In the genomic region with DNA sequence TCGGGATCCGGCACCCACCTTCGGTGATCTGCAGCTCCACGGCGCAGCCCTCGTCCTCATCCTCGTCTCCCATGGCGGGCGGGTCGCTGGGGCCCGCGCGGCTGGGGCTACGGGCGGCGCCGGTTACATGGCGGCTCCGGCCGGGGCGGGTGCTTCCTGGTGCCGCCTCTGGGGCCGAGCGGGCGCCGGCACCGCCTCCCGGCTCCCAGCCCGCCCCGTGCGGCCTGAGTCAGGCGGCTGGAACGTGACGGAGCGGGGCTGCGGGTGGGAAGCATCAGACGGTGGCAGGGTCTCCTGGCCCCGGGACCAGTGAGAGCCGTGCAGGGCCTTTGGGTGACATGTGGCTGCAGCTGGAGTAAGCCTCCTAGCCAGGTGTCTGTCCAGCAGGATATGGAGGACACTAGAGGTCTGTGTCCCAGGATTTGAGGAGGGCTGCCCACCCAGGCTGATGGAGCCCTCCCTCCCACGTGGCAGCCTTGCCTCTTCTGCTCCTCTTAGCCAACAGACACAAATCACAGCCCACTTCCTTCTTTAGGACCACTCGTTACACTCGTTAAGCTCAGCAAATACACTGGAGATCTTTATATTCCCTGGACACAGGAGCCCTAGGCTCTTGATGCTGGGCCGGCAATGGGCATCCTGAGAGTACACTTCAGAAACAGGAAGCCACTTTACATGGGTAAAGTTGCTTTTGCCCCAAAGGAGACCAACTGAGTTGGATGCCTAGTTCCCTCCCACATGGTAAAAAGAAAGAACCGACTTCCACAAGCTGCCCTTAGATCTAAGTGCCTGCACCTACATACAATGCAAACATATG, we compare ENCODE assay signal across 8 mouse cellular contexts. TPM values are rescaled to one million over a fixed set of nuclear protein-coding genes. Genes with fewer than 3 reads are reported as not detected.
DNase-seq lines count a peak whose midpoint lies in the region; ATAC-seq and TF ChIP-seq lines count a peak whose summit lies in the region.

A gene (minus strand): TSS at position 162 of the 817 bp plus-strand sequence.

- TF ChIP-seq EP300 in heart, adult 2 months (IDR thresholded peaks at IDR 0.05; ENCODE audit: insufficient read depth, low read depth, low read length): no peak

- H3K27ac ChIP-seq in testis, adult 2 months (ENCODE audit: control insufficient read depth, insufficient read depth, low read depth, low read length): peak within 1 kb of the TSS; percentile 16; the same call in 1 of the 2 replicates
- H3K27ac ChIP-seq in embryonic facial prominence, embryonic 12.5 days: no peak within 1 kb of the TSS
- H3K27ac ChIP-seq in heart, adult 2 months: peak within 1 kb of the TSS; percentile 79
- no peak within 1 kb of the TSS for H3K27ac ChIP-seq in limb, embryonic 11.5 days (replicated peaks; ENCODE audit: low read depth, low read length)
- H3K27ac ChIP-seq in midbrain, embryonic 11.5 days (ENCODE audit: low read depth, low read length): no peak within 1 kb of the TSS
- H3K27ac ChIP-seq in small intestine, adult 2 months (ENCODE audit: insufficient read depth, low read depth, low read length): peak within 1 kb of the TSS; percentile 36; the same call in 1 of the 2 replicates

- no peaks in the 10 kb centered on the region for H3K36me3 ChIP-seq in testis, adult 2 months (ENCODE audit: control insufficient read depth, insufficient read depth, low read length)
- no peaks in the 10 kb centered on the region for H3K36me3 ChIP-seq in embryonic facial prominence, embryonic 12.5 days
- H3K36me3 ChIP-seq in heart, adult 2 months (ENCODE audit: control insufficient read depth, insufficient read depth, low read length): no peaks in the 10 kb centered on the region
- H3K36me3 ChIP-seq in limb, embryonic 11.5 days (ENCODE audit: control insufficient read depth, insufficient read depth, low read length): no peaks in the 10 kb centered on the region
- no peaks in the 10 kb centered on the region for H3K36me3 ChIP-seq in midbrain, embryonic 11.5 days (ENCODE audit: control insufficient read depth, insufficient read depth, low read length)
- H3K36me3 ChIP-seq in small intestine, adult 2 months (ENCODE audit: control insufficient read depth, insufficient read depth, low read length): peaks cover 21% of the 10 kb centered on the region

- H3K4me3 ChIP-seq in testis, adult 2 months (ENCODE audit: control insufficient read depth, low read depth, low read length): peak within 1 kb of the TSS; percentile 86
- peak within 1 kb of the TSS; percentile 71 for H3K4me3 ChIP-seq in embryonic facial prominence, embryonic 12.5 days
- H3K4me3 ChIP-seq in heart, adult 2 months: peak within 1 kb of the TSS; percentile 70
- peak within 1 kb of the TSS; percentile 55 for H3K4me3 ChIP-seq in limb, embryonic 11.5 days (ENCODE audit: low read depth, low read length)
- H3K4me3 ChIP-seq in midbrain, embryonic 11.5 days (ENCODE audit: low read depth, low read length): peak within 1 kb of the TSS; percentile 57
- H3K4me3 ChIP-seq in small intestine, adult 2 months (ENCODE audit: low read depth, low read length): peak within 1 kb of the TSS; percentile 69

- DNase-seq in testis, postnatal 14 days (ENCODE audit: low spot score): no peak
- peak; percentile 90 to 91 for DNase-seq in heart, adult 2 months
- peak; percentile 78 for DNase-seq in kidney, adult 18-20 months
- no peak for DNase-seq in limb, embryonic 11.5 days (ENCODE audit: low spot score)
- DNase-seq in midbrain, embryonic 11.5 days (ENCODE audit: low spot score, missing footprints): no peak

- no peak for TF ChIP-seq POLR2A in testis, adult 2 months (IDR thresholded peaks at IDR 0.05; ENCODE audit: control insufficient read depth, low read depth, low read length)
- peak; percentile 71 for TF ChIP-seq POLR2A in heart, adult 2 months (IDR thresholded peaks at IDR 0.05; ENCODE audit: insufficient read depth, low read depth, low read length)
- peak; percentile 32; the same call in 1 of the 2 replicates for TF ChIP-seq POLR2A in small intestine, adult 2 months (IDR thresholded peaks at IDR 0.05; ENCODE audit: low read depth, low read length)

- H3K9ac ChIP-seq in embryonic facial prominence, embryonic 12.5 days: peak within 1 kb of the TSS; percentile 63
- H3K9ac ChIP-seq in heart, adult 2 months (ENCODE audit: low read depth, low read length): peak within 1 kb of the TSS; percentile 94
- peak within 1 kb of the TSS; percentile 51 for H3K9ac ChIP-seq in limb, embryonic 11.5 days (ENCODE audit: low read length)
- H3K9ac ChIP-seq in midbrain, embryonic 11.5 days (ENCODE audit: low read length): peak within 1 kb of the TSS; percentile 74

- H3K27me3 ChIP-seq in testis, adult 2 months (ENCODE audit: control insufficient read depth, insufficient read depth, low read length): no peaks in the 10 kb centered on the region
- H3K27me3 ChIP-seq in embryonic facial prominence, embryonic 12.5 days: peaks cover 49% of the 10 kb centered on the region
- H3K27me3 ChIP-seq in heart, adult 2 months (ENCODE audit: control insufficient read depth, insufficient read depth, low read length): no peaks in the 10 kb centered on the region
- peaks cover 71% of the 10 kb centered on the region for H3K27me3 ChIP-seq in limb, embryonic 11.5 days (ENCODE audit: control insufficient read depth, insufficient read depth, low read length)
- peaks cover 37% of the 10 kb centered on the region for H3K27me3 ChIP-seq in midbrain, embryonic 11.5 days (ENCODE audit: control insufficient read depth, insufficient read depth, low read length)
- H3K27me3 ChIP-seq in small intestine, adult 2 months (ENCODE audit: control insufficient read depth, insufficient read depth, low read length): no peaks in the 10 kb centered on the region

- no peaks in the 10 kb centered on the region for H3K9me3 ChIP-seq in embryonic facial prominence, embryonic 12.5 days
- no peaks in the 10 kb centered on the region for H3K9me3 ChIP-seq in limb, embryonic 11.5 days (ENCODE audit: control insufficient read depth, low read length)
- H3K9me3 ChIP-seq in midbrain, embryonic 11.5 days (ENCODE audit: control insufficient read depth, low read length): no peaks in the 10 kb centered on the region

- TF ChIP-seq CTCF in testis, adult 2 months (IDR thresholded peaks at IDR 0.05; ENCODE audit: control insufficient read depth, insufficient read depth, insufficient replicate concordance, low read depth, low read length): no peak
- peak; percentile 48 for TF ChIP-seq CTCF in heart, adult 2 months (IDR thresholded peaks at IDR 0.05)
- no peak for TF ChIP-seq CTCF in small intestine, adult 2 months (IDR thresholded peaks at IDR 0.05; ENCODE audit: extremely low read depth, insufficient read length, insufficient replicate concordance, low read depth, low read length)

- H3K4me2 ChIP-seq in embryonic facial prominence, embryonic 12.5 days (replicated peaks): peak within 1 kb of the TSS; percentile 89
- H3K4me2 ChIP-seq in limb, embryonic 11.5 days (ENCODE audit: low read depth, severe bottlenecking): peak within 1 kb of the TSS; percentile 89
- H3K4me2 ChIP-seq in midbrain, embryonic 11.5 days: peak within 1 kb of the TSS; percentile 99

- no peaks in the 10 kb centered on the region for H3K79me2 ChIP-seq in heart, adult 2 months (replicated peaks; ENCODE audit: control insufficient read depth, insufficient read depth, low read length)

- ATAC-seq in embryonic facial prominence, embryonic 12.5 days (ENCODE audit: insufficient number of reproducible peaks, insufficient read depth, low FRiP score, low TSS enrichment): peak; percentile 62; the same call in 1 of the 2 replicates
- ATAC-seq in limb, embryonic 11.5 days (ENCODE audit: insufficient number of reproducible peaks, low FRiP score, low TSS enrichment, low read depth): peak; percentile 52
- peak; percentile 81 for ATAC-seq in midbrain, embryonic 11.5 days (ENCODE audit: low FRiP score)

- WGBS in embryonic facial prominence, embryonic 12.5 days: 2% methylated on average over 43 of the region's 44 CpGs
- 3% methylated on average over 44 of the region's 44 CpGs for WGBS in heart, adult 2 months
- WGBS in limb, embryonic 11.5 days: 2% methylated on average over 44 of the region's 44 CpGs
- 4% methylated on average over 33 of the region's 44 CpGs for WGBS in midbrain, embryonic 11.5 days
- WGBS in small intestine, adult 2 months: 3% methylated on average over 43 of the region's 44 CpGs

- peaks cover 20% of the 10 kb centered on the region for H3K4me1 ChIP-seq in testis, adult 2 months (ENCODE audit: control insufficient read depth, insufficient read depth, low read length)
- peaks cover 14% of the 10 kb centered on the region for H3K4me1 ChIP-seq in embryonic facial prominence, embryonic 12.5 days
- H3K4me1 ChIP-seq in heart, adult 2 months (ENCODE audit: control insufficient read depth, insufficient read depth, low read length): peaks cover 8% of the 10 kb centered on the region
- peaks cover 2% of the 10 kb centered on the region; the same call in 1 of the 2 replicates for H3K4me1 ChIP-seq in limb, embryonic 11.5 days (ENCODE audit: control insufficient read depth, insufficient read depth, low read length)
- H3K4me1 ChIP-seq in midbrain, embryonic 11.5 days (ENCODE audit: control insufficient read depth, insufficient read depth, low read length): peaks cover 13% of the 10 kb centered on the region
- peaks cover 10% of the 10 kb centered on the region for H3K4me1 ChIP-seq in small intestine, adult 2 months (ENCODE audit: control insufficient read depth, insufficient read depth, insufficient read length, low read length)

- intact Hi-C loops in heart, adult 2 months (cut with DNase I): no loop called here

RNA-seq across cellular contexts. Expression of the gene that starts here (rescaled TPM):
- polyA plus RNA-seq in testis, adult 2 months (2012; rRNA removed): 12.5 and 16.4 TPM in 2 replicates
- 17.8 and 19.5 TPM in 2 replicates for polyA plus RNA-seq in embryonic facial prominence, embryonic 12.5 days (2016; fragmentation: Nextera tagmentation; extraction: Ambion mirVana)
- total RNA-seq in heart, adult 2 months (2021): 10 to 100 TPM; 15.9 to 17.9 TPM
- 11.8 and 12.9 TPM in 2 replicates for polyA plus RNA-seq in heart, adult 2 months (2012; rRNA removed)
- polyA plus RNA-seq in limb, embryonic 11.5 days (2014; fragmentation: Nextera tagmentation; extraction: Ambion mirVana): 4.2 and 4.6 TPM in 2 replicates
- polyA plus RNA-seq in midbrain, embryonic 11.5 days (2014; fragmentation: Nextera tagmentation; extraction: Ambion mirVana): 4.8 and 5.1 TPM in 2 replicates
- polyA plus RNA-seq in small intestine, adult 2 months (2012; rRNA removed): 32.5 and 55.4 TPM in 2 replicates

Comparison
In these comparisons a context has a peak if more than half of its experiments do, and no peak if none do; other contexts are left out.
1. H3K27ac ChIP-seq: peak in testis, adult 2 months (single experiment), heart, adult 2 months (single experiment) and small intestine, adult 2 months (single experiment); none in embryonic facial prominence, embryonic 12.5 days (single experiment), limb, embryonic 11.5 days (single experiment) and midbrain, embryonic 11.5 days (single experiment).
2. DNase-seq: peak in heart, adult 2 months (2 of 2) and kidney, adult 18-20 months (single experiment); none in testis, postnatal 14 days (single experiment), limb, embryonic 11.5 days (single experiment) and midbrain, embryonic 11.5 days (single experiment).
3. Peak in every context shown above with its lines, with median percentiles within 50 percentile points of each other: H3K4me3 ChIP-seq, ATAC-seq, H3K4me2 ChIP-seq and H3K9ac ChIP-seq.